Mouse (Mus musculus) G1E (cell line): ENCODE data around the gene Diexf.

Experiments
- CTCF ChIP-seq: IDR thresholded peaks from 2 replicates; pipeline ENCODE4 v1.5.1; 2012; ENCODE audit warnings: low read depth, low read length, inconsistent platforms, mixed read lengths
- GATA2 ChIP-seq: IDR thresholded peaks from 2 replicates; pipeline ENCODE4 v1.6.1; 2012; ENCODE audit warnings: low read depth, low read length, inconsistent platforms, borderline replicate concordance

GRCm38 (mm10) chr1:193169856-193170255 is 39.8 kb upstream of the Diexf start:
- TF ChIP-seq CTCF (no peak), GATA2 (no peak)
